Mouse (Mus musculus): Measurements from ENCODE around the gene Ccl22.

Ccl22 gene

GRCm38 (mm10) chr8:94734735-94735350 lies 10.5 kb upstream of the Ccl22 start:
- no peak for DNase-seq (ENCODE audit: low spot score)

GRCm38 (mm10) chr8:94735426-94736094 lies 9.8 kb upstream of the Ccl22 start:
- no peak for DNase-seq (ENCODE audit: low spot score)

- DNase-seq (ENCODE audit: low spot score): no peak
These were observed 5.6 kb upstream of the Ccl22 start for GRCm38 (mm10) chr8:94739829-94740228.

GRCm38 (mm10) chr8:94740591-94740990 lies 4.8 kb upstream of the Ccl22 start:
- no peak for DNase-seq (ENCODE audit: low spot score)

GRCm38 (mm10) chr8:94741726-94742125 lies 3.7 kb upstream of the Ccl22 start:
- DNase-seq (ENCODE audit: low spot score): no peak

GRCm38 (mm10) chr8:94744484-94744883 lies 906 bp upstream of the Ccl22 start:
- no peak for DNase-seq (ENCODE audit: low spot score)

- no peak for DNase-seq (ENCODE audit: low spot score)
These were observed 418 bp upstream of the Ccl22 start for GRCm38 (mm10) chr8:94744972-94745371.

GRCm38 (mm10) chr8:94746832-94747231 lies 1.4 kb downstream of the Ccl22 start:
- DNase-seq (ENCODE audit: low spot score): no peak

- DNase-seq (ENCODE audit: low spot score): no peak
These were observed 3.0 kb downstream of the Ccl22 start for GRCm38 (mm10) chr8:94748363-94748762.

- DNase-seq (ENCODE audit: low spot score): no peak
These were observed 4.6 kb downstream of the Ccl22 start for GRCm38 (mm10) chr8:94749942-94750341.

GRCm38 (mm10) chr8:94751023-94751849 lies 5.8 kb downstream of the Ccl22 start:
- no peak for DNase-seq (ENCODE audit: low spot score)

- DNase-seq (ENCODE audit: low spot score): no peak
These were observed 8.6 kb downstream of the Ccl22 start for GRCm38 (mm10) chr8:94754006-94754405.

GRCm38 (mm10) chr8:94754486-94754885 lies 9.1 kb downstream of the Ccl22 start:
- no peak for DNase-seq (ENCODE audit: low spot score)

- DNase-seq (ENCODE audit: low spot score): no peak
These were observed 21.6 kb downstream of the Ccl22 start for GRCm38 (mm10) chr8:94767035-94767434.

- peak; percentile 89 for DNase-seq (ENCODE audit: low spot score)
These were observed 25.6 kb downstream of the Ccl22 start for GRCm38 (mm10) chr8:94770945-94771344.

GRCm38 (mm10) chr8:94771941-94772670 lies 26.7 kb downstream of the Ccl22 start, which contains the start of gene Cx3cl1:
TSS of gene Cx3cl1 (plus strand) at chr8:94772009.
- peak; percentile 80 for DNase-seq (ENCODE audit: low spot score)

GRCm38 (mm10) chr8:94773048-94773447 lies 27.7 kb downstream of the Ccl22 start:
- no peak for DNase-seq (ENCODE audit: low spot score)

GRCm38 (mm10) chr8:94773700-94774171 lies 28.3 kb downstream of the Ccl22 start:
- DNase-seq (ENCODE audit: low spot score): no peak

- no peak for DNase-seq (ENCODE audit: low spot score)
These were observed 29.2 kb downstream of the Ccl22 start for GRCm38 (mm10) chr8:94774601-94775000.

GRCm38 (mm10) chr8:94776346-94776745 lies 31.0 kb downstream of the Ccl22 start:
- DNase-seq (ENCODE audit: low spot score): no peak

- no peak for DNase-seq (ENCODE audit: low spot score)
These were observed 32.6 kb downstream of the Ccl22 start for GRCm38 (mm10) chr8:94778036-94778435.

- no peak for DNase-seq (ENCODE audit: low spot score)
These were observed 33.1 kb downstream of the Ccl22 start for GRCm38 (mm10) chr8:94778473-94778872.

Measured in testis, postnatal 14 days (tissue).